Mouse (Mus musculus) adrenal gland, postnatal 4 days (tissue): ENCODE measurements at regions not wholly inside any gene's neighbourhood (a gene's known extent, or its start where the extent isn't known, plus 50 kb on each side); places are given as distances from the start of the nearest gene placed in this dataset.
"Not testable (repeated sequence)": the region's sequence is repeated elsewhere in the genome, so short reads cannot be mapped to it uniquely, and the experiment has no call there.

ENCODE experiments used
- DNase-seq, 2 experiments: peaks; one replicate each; pipeline ENCODE4 v3.0.0; 2021 to 2022; ENCODE audit warnings: low spot score in 2 of 2, mixed read lengths in 2 of 2

- DNase-seq: no peak
Measured at GRCm38 (mm10) chr13:113485511-113485910, 132.9 kb downstream of the Snx18 start.

GRCm38 (mm10) chr13:113484159-113484762, 134.1 kb downstream of the Snx18 start:
- DNase-seq: no peak

- no peak for DNase-seq
Measured at GRCm38 (mm10) chr13:113482911-113483310, 135.5 kb downstream of the Snx18 start.

GRCm38 (mm10) chr13:113477901-113478510, 140.4 kb downstream of the Snx18 start:
- DNase-seq: no peak

GRCm38 (mm10) chr13:113470822-113471557, 147.4 kb downstream of the Snx18 start:
- DNase-seq: no peak

GRCm38 (mm10) chr13:113464190-113465064, 153.9 kb downstream of the Snx18 start:
- no peak for DNase-seq

- no peak for DNase-seq
Measured at GRCm38 (mm10) chr13:113463420-113463819, 154.9 kb downstream of the Snx18 start.

GRCm38 (mm10) chr13:113454490-113455295, 161.7 kb downstream of the BC067074 start:
- no peak for DNase-seq

GRCm38 (mm10) chr13:113448378-113448777, 155.4 kb downstream of the BC067074 start:
- DNase-seq: no peak

GRCm38 (mm10) chr13:113446226-113446625, 153.3 kb downstream of the BC067074 start:
- DNase-seq: no peak

GRCm38 (mm10) chr13:113444481-113444880, 151.5 kb downstream of the BC067074 start:
- not testable (repeated sequence) for DNase-seq

GRCm38 (mm10) chr13:113443078-113443477, 150.1 kb downstream of the BC067074 start:
- no peak for DNase-seq

- DNase-seq: no peak
Measured at GRCm38 (mm10) chr13:113442169-113442568, 149.2 kb downstream of the BC067074 start.

- DNase-seq: no peak
Measured at GRCm38 (mm10) chr13:113440137-113440536, 147.2 kb downstream of the BC067074 start.

GRCm38 (mm10) chr13:113439516-113439915, 146.6 kb downstream of the BC067074 start:
- no peak for DNase-seq

- no peak for DNase-seq
Measured at GRCm38 (mm10) chr13:113438872-113439271, 145.9 kb downstream of the BC067074 start.

- DNase-seq: no peak
Measured at GRCm38 (mm10) chr13:113436288-113436687, 143.3 kb downstream of the BC067074 start.

- no peak for DNase-seq
Measured at GRCm38 (mm10) chr13:113435117-113435516, 142.2 kb downstream of the BC067074 start.

GRCm38 (mm10) chr13:113433456-113433855, 140.5 kb downstream of the BC067074 start:
- no peak for DNase-seq

- no peak for DNase-seq
Measured at GRCm38 (mm10) chr13:113429615-113430014, 136.7 kb downstream of the BC067074 start.
